Mouse (Mus musculus) cerebellum, adult 11 months (tissue): ENCODE results near the gene Cd8b1.
"Not testable (repeated sequence)": the region's sequence is repeated elsewhere in the genome, so short reads cannot be mapped to it uniquely, and the experiment has no call there.

Source experiments
- DNase-seq: peaks from one replicate; pipeline ENCODE4 v3.0.0; 2022

The Cd8b1 gene

GRCm38 (mm10) chr6:71322491-71322921 is at the start of gene Cd8b1:
Cd8b1 (plus strand) TSS chr6:71322788.
- no peak for DNase-seq

- no peak for DNase-seq
These were observed 48.9 kb upstream of the Cd8b1 start for GRCm38 (mm10) chr6:71273715-71274114.

DNA sequence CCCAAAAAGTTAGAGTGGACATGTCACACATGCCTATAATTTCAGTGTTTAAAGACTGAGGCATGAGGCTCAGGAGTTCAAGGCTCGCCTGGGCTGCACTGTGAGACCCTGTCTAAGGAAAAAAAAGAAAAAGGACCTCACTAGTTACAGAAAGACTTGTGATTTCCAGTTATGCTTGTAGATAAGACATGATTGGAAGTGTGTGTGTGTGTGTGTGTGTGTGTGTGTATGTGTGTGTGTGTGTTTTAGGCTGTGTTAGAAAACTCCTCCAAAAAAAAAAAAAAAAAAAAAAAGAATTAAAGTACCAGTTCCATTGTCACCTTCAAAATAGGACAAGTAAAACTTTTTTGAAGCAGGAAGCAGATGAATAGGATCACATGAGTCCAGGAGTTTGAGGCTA is 48.0 kb upstream of the Cd8b1 start:
- DNase-seq, result no peak

DNA sequence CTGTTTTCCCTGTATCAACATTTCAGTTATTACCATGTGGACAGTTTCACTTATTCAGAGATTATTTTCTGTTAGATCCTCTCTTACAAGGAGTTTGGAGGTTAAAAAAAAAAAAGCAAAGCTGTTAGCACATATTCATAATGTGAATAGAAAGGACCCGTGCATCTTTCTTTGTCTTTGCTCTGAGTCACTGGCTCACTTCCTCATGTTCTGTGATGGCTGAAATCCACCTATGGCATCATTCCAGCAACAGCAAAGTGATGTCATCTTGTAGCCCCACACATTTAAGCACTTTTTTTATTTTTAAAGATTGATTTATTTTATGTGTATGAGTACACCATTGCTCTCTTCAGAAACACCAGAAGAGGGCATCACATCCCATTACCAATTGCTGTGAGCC is 43.2 kb upstream of the Cd8b1 start:
- no peak for DNase-seq

DNA sequence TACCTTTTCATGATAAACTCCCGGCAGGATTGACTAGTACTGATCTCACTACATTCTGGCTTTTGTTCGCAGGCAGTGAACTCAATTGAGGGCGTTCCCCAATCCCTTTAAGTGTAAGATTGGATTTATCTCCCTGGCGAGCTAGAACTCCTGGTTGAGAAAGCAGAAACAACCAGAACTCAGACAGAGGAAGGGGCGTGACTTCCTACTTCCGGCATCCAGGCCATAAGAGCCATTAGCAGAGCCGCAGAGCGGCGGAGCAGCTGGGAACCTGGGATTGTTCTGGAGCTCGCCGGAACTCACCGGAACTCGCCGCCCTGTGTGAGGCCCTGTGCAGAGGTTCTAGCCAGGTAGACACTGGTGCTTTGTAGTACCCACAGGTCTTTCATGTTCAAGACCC is 29.1 kb upstream of the Cd8b1 start:
- DNase-seq, result no peak

GRCm38 (mm10) chr6:71295303-71295702 is 27.3 kb upstream of the Cd8b1 start:
- DNase-seq, result no peak

GRCm38 (mm10) chr6:71298051-71298450 is 24.5 kb upstream of the Cd8b1 start:
- no peak for DNase-seq

DNA sequence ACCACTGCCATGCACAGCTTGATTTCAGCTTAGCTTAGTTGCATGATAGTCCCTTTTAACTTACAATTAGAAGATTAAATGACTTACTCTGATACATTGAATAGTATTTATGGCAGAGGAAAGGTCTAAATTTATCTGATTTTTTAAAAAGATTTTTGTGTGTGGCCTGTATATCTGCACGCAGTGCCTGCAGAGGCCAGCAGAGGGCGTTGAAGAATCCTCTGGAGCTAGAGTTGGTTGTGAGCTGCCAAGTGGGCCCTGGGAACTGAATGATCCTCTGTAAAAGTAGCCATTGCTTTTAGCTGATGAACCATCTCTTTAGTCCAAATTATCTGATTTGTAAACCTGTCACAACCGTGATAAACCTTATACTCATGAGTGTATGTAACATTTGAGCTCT is 23.8 kb upstream of the Cd8b1 start:
- DNase-seq, result peak; percentile 6

DNA sequence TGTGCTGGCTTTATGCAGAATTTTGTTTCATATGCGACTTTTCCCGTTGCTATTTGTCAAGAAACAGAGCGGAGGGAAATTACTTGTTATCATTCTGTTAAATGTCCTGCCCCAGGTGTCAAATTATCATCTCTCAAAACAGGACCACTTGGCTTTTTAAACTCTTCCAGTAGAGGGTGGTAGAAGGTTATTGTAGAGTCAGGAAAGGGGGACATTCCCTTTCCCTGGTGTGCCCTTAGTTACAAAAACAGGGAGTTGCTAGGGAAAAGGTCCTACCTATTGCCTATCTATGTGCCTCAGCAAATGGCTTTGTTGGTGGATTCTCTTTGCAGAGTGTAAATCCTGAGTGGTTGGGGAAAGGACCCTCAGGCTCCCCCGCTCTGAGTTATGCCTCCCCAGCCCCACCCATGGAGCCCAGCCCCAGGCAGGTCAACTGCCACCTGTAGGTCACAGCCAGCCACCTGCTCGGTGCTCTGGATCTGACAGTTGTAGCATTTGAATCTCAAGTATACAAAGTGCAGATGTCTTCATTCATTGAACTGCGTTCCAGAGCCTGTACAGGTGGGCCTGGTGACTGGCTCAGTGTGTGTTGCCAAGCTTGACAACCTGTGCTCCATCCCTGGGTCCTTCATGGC is 20.4 kb upstream of the Cd8b1 start:
- no peak for DNase-seq

GRCm38 (mm10) chr6:71307486-71307885 is 15.1 kb upstream of the Cd8b1 start:
- DNase-seq, result no peak

DNA sequence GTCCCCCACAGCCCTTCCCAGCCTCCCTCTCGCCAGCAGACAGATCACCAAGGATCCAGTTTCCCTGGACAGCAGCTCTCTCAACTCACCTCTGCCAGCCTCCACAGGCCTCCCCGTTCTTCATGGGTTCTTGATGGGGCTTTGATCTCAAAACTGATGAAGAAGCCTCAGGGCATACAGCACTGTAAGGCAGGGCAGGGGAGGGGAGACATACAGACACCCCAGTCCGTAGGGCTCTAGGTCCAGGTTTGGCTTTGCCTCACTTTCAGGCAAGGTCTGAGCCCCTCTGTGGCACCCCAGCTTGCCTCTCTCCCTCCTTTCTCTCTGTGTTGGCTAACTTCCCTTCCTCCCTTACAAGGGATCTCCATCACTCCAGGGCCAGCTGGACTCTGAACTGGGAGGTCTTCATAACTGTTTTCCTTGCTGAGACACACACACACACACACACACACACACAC is 733 bp upstream of the Cd8b1 start, which contains the start of gene Smyd1:
Gene Smyd1 (minus strand): TSS at position 408 of the 458 bp plus-strand sequence.
- DNase-seq, result no peak

GRCm38 (mm10) chr6:71324816-71325215 is 2.2 kb downstream of the Cd8b1 start:
- no peak for DNase-seq

GRCm38 (mm10) chr6:71329881-71330280 is 7.3 kb downstream of the Cd8b1 start:
- DNase-seq, result no peak

GRCm38 (mm10) chr6:71330486-71330885 is 7.9 kb downstream of the Cd8b1 start:
- no peak for DNase-seq

- not testable (repeated sequence) for DNase-seq
These were observed 8.9 kb downstream of the Cd8b1 start for GRCm38 (mm10) chr6:71331491-71331890.

DNA sequence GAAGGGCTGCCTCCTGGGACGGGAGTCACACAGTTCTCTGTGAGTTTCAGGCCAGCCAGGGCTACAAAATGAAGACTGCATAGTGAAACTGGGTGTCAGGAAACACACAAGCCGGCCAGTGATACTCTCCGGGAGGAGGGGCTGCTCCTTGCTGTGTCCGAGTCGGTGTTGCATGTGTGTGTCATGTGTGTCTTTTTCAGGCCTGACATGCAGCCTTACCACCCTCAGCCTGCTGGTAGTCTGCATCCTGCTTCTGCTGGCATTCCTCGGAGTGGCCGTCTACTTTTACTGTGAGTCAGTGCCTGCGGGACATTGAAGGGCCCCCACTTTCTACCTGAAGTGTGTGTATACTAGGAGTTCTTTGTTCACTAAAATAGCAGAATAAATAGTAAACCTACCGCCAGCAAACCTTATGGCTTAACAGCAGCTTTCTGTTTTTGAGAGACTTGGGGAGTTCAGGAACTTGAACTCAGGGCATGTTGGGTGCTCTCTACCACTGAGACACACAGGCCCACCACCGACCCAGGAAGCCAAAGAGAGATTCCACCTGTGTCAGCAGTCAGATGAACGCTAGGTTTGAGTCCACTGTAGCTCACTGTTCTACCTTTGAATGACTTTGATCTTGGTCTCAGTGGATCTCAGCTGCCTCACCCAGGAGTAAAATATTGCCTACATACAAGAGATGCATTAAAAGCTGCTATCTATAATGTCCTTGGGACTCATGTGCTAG is 9.8 kb downstream of the Cd8b1 start:
- no peak for DNase-seq

GRCm38 (mm10) chr6:71333031-71333430 is 10.4 kb downstream of the Cd8b1 start:
- DNase-seq, result no peak

GRCm38 (mm10) chr6:71333578-71334273 is 11.1 kb downstream of the Cd8b1 start:
- DNase-seq, result no peak

GRCm38 (mm10) chr6:71337666-71338065 is 15.1 kb downstream of the Cd8b1 start:
- DNase-seq, result no peak

DNA sequence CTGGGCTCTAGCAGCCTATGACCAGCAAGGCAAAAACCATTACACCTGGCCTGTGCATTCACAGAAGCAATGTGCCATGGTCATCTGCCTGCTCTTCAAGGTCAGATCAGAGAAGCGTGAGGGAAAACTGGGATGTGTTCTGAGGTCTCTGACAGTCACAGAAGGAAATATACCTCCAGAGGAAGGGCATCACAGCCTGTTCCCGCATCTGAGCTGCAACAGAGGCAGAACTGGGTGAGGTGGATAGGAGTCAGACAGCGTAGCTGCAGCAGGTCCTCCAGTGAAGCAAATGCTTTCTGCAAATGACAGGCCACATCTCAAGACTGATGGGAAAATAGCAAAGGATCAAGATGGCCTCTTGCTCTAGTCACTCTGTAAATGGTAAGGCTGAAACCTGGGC is 16.4 kb downstream of the Cd8b1 start:
- DNase-seq, result no peak

- no peak for DNase-seq
These were observed 16.8 kb downstream of the Cd8b1 start for GRCm38 (mm10) chr6:71339351-71339750.

DNA sequence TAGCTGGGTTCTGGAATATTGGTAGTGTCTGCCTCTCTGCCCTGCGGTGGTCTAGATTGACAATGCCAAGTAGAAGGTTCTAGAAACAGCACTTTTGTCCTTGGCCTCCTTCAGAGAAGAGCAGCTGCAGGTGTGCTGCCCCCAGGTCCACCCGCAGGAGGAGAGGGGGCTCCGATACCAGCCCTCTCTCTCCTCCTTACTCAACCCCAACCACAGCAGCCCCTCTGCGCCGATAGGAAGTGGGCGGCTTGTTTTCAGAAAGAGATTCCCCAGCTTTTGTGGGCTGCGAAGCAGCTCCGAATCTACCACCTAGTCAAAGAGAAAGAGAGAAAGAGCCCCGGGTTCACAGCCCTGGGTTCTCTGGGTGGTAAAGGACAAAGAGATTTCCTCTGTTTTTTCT is 18.6 kb downstream of the Cd8b1 start:
- DNase-seq, result no peak

- no peak for DNase-seq
These were observed 25.4 kb downstream of the Cd8b1 start for GRCm38 (mm10) chr6:71348006-71348405.

- no peak for DNase-seq
These were observed 28.6 kb downstream of the Cd8b1 start for GRCm38 (mm10) chr6:71351201-71351600.
